Mouse (Mus musculus): ENCODE measurements around the gene Enc1.

DNA sequence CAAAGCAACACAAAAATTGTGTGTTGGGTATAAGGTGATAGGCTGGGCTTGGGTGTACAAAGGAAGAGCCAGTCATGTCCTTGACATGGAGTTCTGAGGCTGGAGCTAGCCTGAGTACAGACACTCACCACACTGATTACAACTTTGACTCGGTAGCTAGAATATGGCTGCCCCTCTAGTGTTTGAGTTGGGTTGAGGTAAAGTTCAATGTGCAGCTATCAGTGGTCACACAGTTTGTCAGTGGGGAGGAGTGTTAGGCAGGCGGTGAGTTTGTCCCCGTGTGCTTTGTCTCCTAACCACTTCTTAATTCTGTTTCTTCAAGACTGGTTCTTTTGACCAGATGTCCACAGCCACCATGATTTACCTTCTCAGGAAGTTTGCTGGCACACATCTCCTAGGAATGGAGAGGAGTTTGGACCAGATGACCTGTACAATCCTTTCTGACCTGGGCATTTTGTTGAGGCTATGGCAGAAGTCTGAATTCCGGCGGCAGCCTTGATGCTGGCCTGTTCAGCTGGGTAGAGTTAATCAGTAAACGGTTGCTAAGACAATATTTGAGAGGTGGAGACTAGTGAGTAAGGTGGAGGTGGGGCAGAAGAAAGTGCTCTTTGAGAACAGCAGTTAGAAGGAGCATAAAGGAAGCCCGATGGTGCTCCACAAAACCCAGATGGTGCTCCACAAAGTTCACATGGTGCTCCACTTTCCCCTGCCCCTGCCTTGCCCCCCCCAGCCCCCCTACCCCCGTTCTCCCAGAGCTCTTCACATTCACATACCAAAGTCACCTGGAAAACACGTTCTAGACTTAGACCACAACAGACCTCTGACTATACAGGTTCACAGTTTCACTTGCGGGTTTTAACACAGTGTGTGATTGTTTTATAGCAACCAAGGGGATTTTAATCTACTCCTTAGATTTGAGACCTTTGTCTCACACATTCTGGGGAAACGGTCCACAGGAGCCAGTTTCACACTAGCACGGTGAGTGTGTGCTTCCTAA lies 59.3 kb downstream of the Enc1 start:
- TF ChIP-seq TAL1 (IDR thresholded peaks at IDR 0.05; ENCODE audit: low read length): no peak
- no peak for TF ChIP-seq GATA1 (IDR thresholded peaks at IDR 0.05; ENCODE audit: low read length)
